Mouse (Mus musculus): ENCODE measurements around the gene Adgrl2. TPM values are rescaled to one million over a fixed set of nuclear protein-coding genes. Genes with fewer than 3 reads are reported as not detected.

Adgrl2 gene
- polyA plus RNA-seq, 1 experiment from 2014 or later: 114 TPM

GRCm38 (mm10) chr3:148981776-148982175 lies 8.6 kb downstream of the Adgrl2 start:
- 66% methylated on average over 8 of the region's 8 CpGs for WGBS
- 0 out of 2 replicates have a peak overlapping the region, but pooled peaks have one; percentile 5 for H3K4me2 ChIP-seq (ENCODE audit: low read length)
- no peaks in the 10 kb centered on the region for H3K9me3 ChIP-seq (ENCODE audit: control insufficient read depth, low read length)
- H3K4me3 ChIP-seq (ENCODE audit: low read length): no peak overlapping the region
- no peak overlapping the region for H3K9ac ChIP-seq (ENCODE audit: low read depth, low read length)
- ATAC-seq: no peak
- no peaks in the 10 kb centered on the region for H3K27me3 ChIP-seq (replicated peaks; ENCODE audit: control insufficient read depth, insufficient read depth, low read length)
- H3K4me1 ChIP-seq (ENCODE audit: control insufficient read depth, insufficient read depth, low read depth, low read length): peaks cover 3% of the 10 kb centered on the region; the same call in 1 of the 2 replicates
- no peaks in the 10 kb centered on the region for H3K36me3 ChIP-seq (ENCODE audit: control insufficient read depth, insufficient read depth, low read length)
- no peak overlapping the region for H3K27ac ChIP-seq (ENCODE audit: low read depth, low read length)

DNA sequence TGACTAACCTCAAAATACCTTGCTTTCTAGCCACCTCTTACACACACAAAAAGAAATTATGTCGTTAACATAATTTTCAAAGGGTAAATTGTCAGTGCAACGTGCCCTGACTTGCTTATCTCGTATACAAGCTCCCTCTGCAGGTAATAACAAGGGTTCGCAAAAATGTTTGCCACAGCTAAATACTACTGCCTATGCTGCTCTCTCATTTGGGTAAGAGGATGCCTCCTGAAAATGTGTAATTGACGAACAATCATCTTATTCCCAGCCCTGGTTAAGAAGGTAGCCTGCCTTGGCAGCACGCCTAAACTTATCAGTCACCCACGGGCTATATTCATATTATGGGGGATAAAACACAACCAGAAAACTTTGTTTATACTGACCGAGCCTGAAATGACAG lies 11.8 kb downstream of the Adgrl2 start:
- no peak for ATAC-seq
- 46% methylated on average over 8 of the region's 8 CpGs for WGBS
- Histone ChIP-seq H3K9ac (ENCODE audit: low read depth, low read length) (no peak overlapping the region), H3K4me2 (ENCODE audit: low read length) (no peak overlapping the region), H3K4me3 (ENCODE audit: low read length) (no peak overlapping the region), H3K9me3 (ENCODE audit: control insufficient read depth, low read length) (no peaks in the 10 kb centered on the region), H3K36me3 (ENCODE audit: control insufficient read depth, insufficient read depth, low read length) (no peaks in the 10 kb centered on the region), H3K27me3 (replicated peaks; ENCODE audit: control insufficient read depth, insufficient read depth, low read length) (no peaks in the 10 kb centered on the region), H3K4me1 (ENCODE audit: control insufficient read depth, insufficient read depth, low read depth, low read length) (peaks cover 3% of the 10 kb centered on the region; the same call in 1 of the 2 replicates), H3K27ac (ENCODE audit: low read depth, low read length) (no peak overlapping the region)

GRCm38 (mm10) chr3:148977838-148978237 lies 12.5 kb downstream of the Adgrl2 start:
- H3K36me3 ChIP-seq (ENCODE audit: control insufficient read depth, insufficient read depth, low read length): no peaks in the 10 kb centered on the region
- 72% methylated on average over 6 of the region's 6 CpGs for WGBS
- H3K27ac ChIP-seq (ENCODE audit: low read depth, low read length): peak overlapping the region; percentile 7; the same call in 1 of the 2 replicates
- peak overlapping the region; percentile 54 for H3K4me2 ChIP-seq (ENCODE audit: low read length)
- no peaks in the 10 kb centered on the region for H3K9me3 ChIP-seq (ENCODE audit: control insufficient read depth, low read length)
- ATAC-seq: no peak
- peaks cover 3% of the 10 kb centered on the region; the same call in 1 of the 2 replicates for H3K4me1 ChIP-seq (ENCODE audit: control insufficient read depth, insufficient read depth, low read depth, low read length)
- H3K4me3 ChIP-seq (ENCODE audit: low read length): no peak overlapping the region; the same call in 1 of the 2 replicates
- no peaks in the 10 kb centered on the region for H3K27me3 ChIP-seq (replicated peaks; ENCODE audit: control insufficient read depth, insufficient read depth, low read length)
- peak overlapping the region; percentile 5; the same call in 1 of the 2 replicates for H3K9ac ChIP-seq (ENCODE audit: low read depth, low read length)

GRCm38 (mm10) chr3:148977124-148977529 lies 13.2 kb downstream of the Adgrl2 start:
- Histone ChIP-seq H3K27me3 (replicated peaks; ENCODE audit: control insufficient read depth, insufficient read depth, low read length) (no peaks in the 10 kb centered on the region), H3K4me1 (ENCODE audit: control insufficient read depth, insufficient read depth, low read depth, low read length) (peaks cover 3% of the 10 kb centered on the region; the same call in 1 of the 2 replicates), H3K4me2 (ENCODE audit: low read length) (peak overlapping the region; percentile 54), H3K27ac (ENCODE audit: low read depth, low read length) (peak overlapping the region; percentile 7), H3K36me3 (ENCODE audit: control insufficient read depth, insufficient read depth, low read length) (no peaks in the 10 kb centered on the region), H3K9ac (ENCODE audit: low read depth, low read length) (peak overlapping the region; percentile 11), H3K9me3 (ENCODE audit: control insufficient read depth, low read length) (no peaks in the 10 kb centered on the region), H3K4me3 (ENCODE audit: low read length) (peak overlapping the region; percentile 29)
- 9% methylated on average over 16 of the region's 16 CpGs for WGBS
- ATAC-seq: peak; percentile 89

DNA sequence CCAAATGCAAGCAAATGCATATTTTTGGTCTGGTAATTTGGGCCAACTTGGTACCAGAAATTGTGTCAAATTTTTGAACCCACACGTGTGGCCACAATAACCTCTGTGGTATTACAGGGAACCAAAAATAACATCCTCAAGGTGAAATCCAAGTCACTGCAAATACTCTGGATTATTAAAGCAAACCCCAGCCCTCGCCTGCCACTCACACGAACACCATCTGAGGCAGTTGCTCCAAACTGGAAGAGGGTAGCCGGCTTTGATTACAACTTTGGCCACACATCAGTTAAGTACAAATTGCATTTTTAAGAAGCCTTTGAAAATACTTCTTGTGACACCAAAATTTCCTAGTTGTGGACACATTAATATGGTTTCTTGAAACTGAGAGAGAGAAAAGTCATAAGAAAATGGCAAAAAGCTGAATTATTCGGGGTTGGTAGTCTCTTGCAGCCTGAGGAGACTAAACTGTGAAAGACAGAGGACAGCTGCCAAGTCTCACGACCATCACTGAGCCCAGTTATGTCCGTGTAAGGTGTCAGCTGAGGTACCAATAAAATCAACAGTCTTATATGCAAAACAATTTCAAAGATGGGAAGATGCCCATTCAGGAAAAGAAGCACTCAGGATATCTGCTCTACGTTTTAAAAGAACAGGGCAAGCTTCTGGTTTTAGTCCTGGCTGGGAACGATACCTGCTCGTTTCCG lies 18.3 kb downstream of the Adgrl2 start:
- Histone ChIP-seq H3K27ac (ENCODE audit: low read depth, low read length) (no peak overlapping the region), H3K4me2 (ENCODE audit: low read length) (no peak overlapping the region), H3K4me1 (ENCODE audit: control insufficient read depth, insufficient read depth, low read depth, low read length) (no peaks in the 10 kb centered on the region), H3K4me3 (ENCODE audit: low read length) (no peak overlapping the region), H3K9me3 (ENCODE audit: control insufficient read depth, low read length) (no peaks in the 10 kb centered on the region), H3K9ac (ENCODE audit: low read depth, low read length) (no peak overlapping the region), H3K36me3 (ENCODE audit: control insufficient read depth, insufficient read depth, low read length) (no peaks in the 10 kb centered on the region), H3K27me3 (replicated peaks; ENCODE audit: control insufficient read depth, insufficient read depth, low read length) (no peaks in the 10 kb centered on the region)
- WGBS: 75% methylated on average over 11 of the region's 11 CpGs
- no peak for ATAC-seq

- ATAC-seq: no peak
- Histone ChIP-seq H3K4me3 (ENCODE audit: low read length) (no peak overlapping the region), H3K9ac (ENCODE audit: low read depth, low read length) (no peak overlapping the region), H3K27ac (ENCODE audit: low read depth, low read length) (no peak overlapping the region), H3K4me2 (ENCODE audit: low read length) (peak overlapping the region; percentile 5; the same call in 1 of the 2 replicates), H3K27me3 (replicated peaks; ENCODE audit: control insufficient read depth, insufficient read depth, low read length) (no peaks in the 10 kb centered on the region), H3K36me3 (ENCODE audit: control insufficient read depth, insufficient read depth, low read length) (no peaks in the 10 kb centered on the region), H3K9me3 (ENCODE audit: control insufficient read depth, low read length) (no peaks in the 10 kb centered on the region), H3K4me1 (ENCODE audit: control insufficient read depth, insufficient read depth, low read depth, low read length) (peaks cover 12% of the 10 kb centered on the region)
- WGBS: 47% methylated on average over 13 of the region's 13 CpGs
Observed at GRCm38 (mm10) chr3:148964991-148965605, 25.3 kb downstream of the Adgrl2 start.

DNA sequence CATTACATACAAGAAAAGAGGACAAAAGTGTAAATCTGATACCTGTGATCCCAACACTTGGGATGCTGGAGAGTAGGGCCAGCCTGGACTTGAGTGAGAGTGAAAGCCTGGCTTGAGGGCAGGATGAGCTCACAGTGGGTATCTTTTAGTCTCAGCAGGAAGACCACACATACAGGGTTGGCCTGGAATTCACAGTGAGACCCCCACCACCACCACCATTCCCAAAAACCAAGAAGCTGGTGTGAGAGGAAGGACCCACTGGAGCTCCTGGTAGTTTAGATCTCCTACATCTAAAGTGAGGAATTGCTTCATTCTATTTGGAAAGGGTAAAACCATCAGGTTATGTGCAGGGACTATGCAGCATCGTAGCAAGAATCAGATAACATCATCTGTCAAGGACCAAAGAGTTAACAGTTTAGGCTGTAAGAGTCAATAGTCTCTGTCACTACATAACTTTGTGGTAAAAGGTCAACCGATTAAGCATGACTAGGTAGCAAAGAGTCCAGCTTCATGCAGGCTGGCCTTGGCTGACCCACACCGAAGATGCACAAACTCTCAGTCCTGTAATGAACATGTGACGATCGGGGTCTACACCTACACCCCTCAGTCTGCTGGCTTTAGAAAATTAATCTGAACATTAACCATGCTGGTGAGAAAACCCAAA lies 26.8 kb downstream of the Adgrl2 start:
- H3K9ac ChIP-seq (ENCODE audit: low read depth, low read length): no peak overlapping the region
- no peaks in the 10 kb centered on the region for H3K9me3 ChIP-seq (ENCODE audit: control insufficient read depth, low read length)
- H3K27ac ChIP-seq (ENCODE audit: low read depth, low read length): no peak overlapping the region
- no peaks in the 10 kb centered on the region for H3K36me3 ChIP-seq (ENCODE audit: control insufficient read depth, insufficient read depth, low read length)
- 95% methylated on average over 5 of the region's 5 CpGs for WGBS
- ATAC-seq: no peak
- no peak overlapping the region for H3K4me2 ChIP-seq (ENCODE audit: low read length)
- no peaks in the 10 kb centered on the region for H3K27me3 ChIP-seq (replicated peaks; ENCODE audit: control insufficient read depth, insufficient read depth, low read length)
- H3K4me1 ChIP-seq (ENCODE audit: control insufficient read depth, insufficient read depth, low read depth, low read length): peaks cover 25% of the 10 kb centered on the region
- H3K4me3 ChIP-seq (ENCODE audit: low read length): no peak overlapping the region

- no peaks in the 10 kb centered on the region for H3K36me3 ChIP-seq (ENCODE audit: control insufficient read depth, insufficient read depth, low read length)
- H3K27me3 ChIP-seq (replicated peaks; ENCODE audit: control insufficient read depth, insufficient read depth, low read length): no peaks in the 10 kb centered on the region
- ATAC-seq: no peak
- peaks cover 28% of the 10 kb centered on the region for H3K4me1 ChIP-seq (ENCODE audit: control insufficient read depth, insufficient read depth, low read depth, low read length)
- no peak overlapping the region for H3K27ac ChIP-seq (ENCODE audit: low read depth, low read length)
- WGBS: 49% methylated on average over 5 of the region's 5 CpGs
- no peak overlapping the region for H3K4me2 ChIP-seq (ENCODE audit: low read length)
- H3K9ac ChIP-seq (ENCODE audit: low read depth, low read length): no peak overlapping the region
- H3K4me3 ChIP-seq (ENCODE audit: low read length): no peak overlapping the region
- H3K9me3 ChIP-seq (ENCODE audit: control insufficient read depth, low read length): no peaks in the 10 kb centered on the region
Observed at GRCm38 (mm10) chr3:148961611-148962010, 28.7 kb downstream of the Adgrl2 start.

GRCm38 (mm10) chr3:148960751-148961289 lies 29.5 kb downstream of the Adgrl2 start:
- H3K4me2 ChIP-seq (ENCODE audit: low read length): no peak overlapping the region
- H3K4me3 ChIP-seq (ENCODE audit: low read length): no peak overlapping the region
- no peak overlapping the region for H3K27ac ChIP-seq (ENCODE audit: low read depth, low read length)
- H3K27me3 ChIP-seq (replicated peaks; ENCODE audit: control insufficient read depth, insufficient read depth, low read length): no peaks in the 10 kb centered on the region
- no peak for ATAC-seq
- H3K4me1 ChIP-seq (ENCODE audit: control insufficient read depth, insufficient read depth, low read depth, low read length): peaks cover 28% of the 10 kb centered on the region
- no peaks in the 10 kb centered on the region for H3K9me3 ChIP-seq (ENCODE audit: control insufficient read depth, low read length)
- no peak overlapping the region for H3K9ac ChIP-seq (ENCODE audit: low read depth, low read length)
- 83% methylated on average over 9 of the region's 9 CpGs for WGBS
- H3K36me3 ChIP-seq (ENCODE audit: control insufficient read depth, insufficient read depth, low read length): no peaks in the 10 kb centered on the region
